Mouse (Mus musculus): ENCODE data around the gene Plekha3. TPM values are rescaled to one million over a fixed set of nuclear protein-coding genes. Genes with fewer than 3 reads are reported as not detected.

Plekha3 gene
- polyA plus RNA-seq, 1 experiment from 2014 or later, result 13.3 TPM

GRCm38 (mm10) chr2:76714984-76715383, 39.9 kb downstream of the Plekha3 start:
- no peak for ATAC-seq (ENCODE audit: low read depth)
- Histone ChIP-seq H3K4me2 (ENCODE audit: low read depth, low read length) (no peak overlapping the region), H3K9ac (ENCODE audit: low read depth, low read length) (no peak overlapping the region), H3K36me3 (ENCODE audit: control insufficient read depth, insufficient read depth, low read length) (peaks cover 41% of the 10 kb centered on the region), H3K9me3 (ENCODE audit: control insufficient read depth, low read length) (peaks cover 59% of the 10 kb centered on the region), H3K4me3 (ENCODE audit: low read depth, low read length) (no peak overlapping the region), H3K27me3 (replicated peaks; ENCODE audit: control insufficient read depth, insufficient read depth, low read length) (no peaks in the 10 kb centered on the region), H3K27ac (replicated peaks; ENCODE audit: low read depth, low read length) (no peak overlapping the region), H3K4me1 (ENCODE audit: control insufficient read depth, insufficient read depth, low read length) (no peaks in the 10 kb centered on the region)
- 65% methylated on average over 8 of the region's 8 CpGs for WGBS
- DNase-seq (ENCODE audit: low spot score), result no peak

DNA sequence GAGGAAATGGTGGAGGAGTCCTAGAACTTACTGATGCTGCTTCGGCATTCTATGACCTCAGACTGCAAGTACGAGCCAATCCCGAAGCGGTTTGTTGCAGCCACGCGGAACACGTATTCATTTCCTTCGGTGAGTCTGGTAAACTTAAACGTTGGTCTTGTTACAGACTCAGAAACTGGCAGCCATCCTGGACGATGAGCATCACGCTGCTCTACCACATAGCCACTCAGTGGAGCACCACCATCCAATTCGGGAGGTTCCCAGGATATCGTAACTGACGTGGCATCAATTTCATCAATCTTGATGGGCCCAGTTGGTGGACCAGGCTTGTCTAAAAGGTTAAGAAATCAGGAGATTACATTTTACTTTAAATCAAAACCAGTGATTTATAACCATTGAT, 44.6 kb downstream of the Plekha3 start:
- Histone ChIP-seq H3K9me3 (ENCODE audit: control insufficient read depth, low read length) (peaks cover 29% of the 10 kb centered on the region; the same call in 1 of the 2 replicates), H3K9ac (ENCODE audit: low read depth, low read length) (no peak overlapping the region), H3K36me3 (ENCODE audit: control insufficient read depth, insufficient read depth, low read length) (peaks cover 24% of the 10 kb centered on the region; the same call in 1 of the 2 replicates), H3K4me3 (ENCODE audit: low read depth, low read length) (no peak overlapping the region), H3K27me3 (replicated peaks; ENCODE audit: control insufficient read depth, insufficient read depth, low read length) (no peaks in the 10 kb centered on the region), H3K4me2 (ENCODE audit: low read depth, low read length) (no peak overlapping the region), H3K4me1 (ENCODE audit: control insufficient read depth, insufficient read depth, low read length) (no peaks in the 10 kb centered on the region), H3K27ac (replicated peaks; ENCODE audit: low read depth, low read length) (no peak overlapping the region)
- DNase-seq (ENCODE audit: low spot score) (no peak), ATAC-seq (ENCODE audit: low read depth) (no peak)
- WGBS, result 96% methylated on average over 14 of the region's 14 CpGs

Other genes starting within 250 kb of the Plekha3 start
- gene Prkra, start 27.3 kb upstream of the Plekha3 start, polyA plus RNA-seq (2014; fragmentation: Nextera tagmentation; extraction: Ambion mirVana), result 52.8 and 61.0 TPM in 2 replicates
- gene Pjvk, start 26.8 kb upstream of the Plekha3 start, polyA plus RNA-seq (2014; fragmentation: Nextera tagmentation; extraction: Ambion mirVana), result 0.56 TPM in 1 of 2 replicates, not detected in the other
- gene Fkbp7, start 2.2 kb upstream of the Plekha3 start, polyA plus RNA-seq (2014; fragmentation: Nextera tagmentation; extraction: Ambion mirVana), result 128 and 157 TPM in 2 replicates

All from embryonic facial prominence, embryonic 14.5 days (tissue).